Mouse (Mus musculus): ENCODE data around the gene Samd8. TPM values are rescaled to one million over a fixed set of nuclear protein-coding genes. Genes with fewer than 3 reads are reported as not detected.
A peak's percentile ranks its signal among the peaks of the same experiment; 100 is the strongest.

Samd8 gene
- polyA plus RNA-seq, 1 experiment, result not detected

- no peak overlapping the region for H3K4me3 ChIP-seq (ENCODE audit: insufficient read depth, low read depth, low read length)
- WGBS, result 40% methylated on average over 10 of the region's 10 CpGs
- H3K27ac ChIP-seq (ENCODE audit: insufficient read depth, low read depth, low read length), result no peak overlapping the region
- H3K4me1 ChIP-seq (ENCODE audit: control insufficient read depth, insufficient read depth, low read length), result peaks cover 13% of the 10 kb centered on the region; the same call in 1 of the 2 replicates
- TF ChIP-seq POLR2A (IDR thresholded peaks at IDR 0.05; ENCODE audit: insufficient read depth, low read depth, low read length), result no peak
- TF ChIP-seq CTCF (IDR thresholded peaks at IDR 0.05; ENCODE audit: insufficient read depth, low read depth, low read length), result no peak
Measured at GRCm38 (mm10) chr14:21846827-21847380, 96.6 kb downstream of the Samd8 start.

GRCm38 (mm10) chr14:21847381-21848165, 97.2 kb downstream of the Samd8 start:
- no peak for TF ChIP-seq POLR2A (IDR thresholded peaks at IDR 0.05; ENCODE audit: insufficient read depth, low read depth, low read length)
- no peak for TF ChIP-seq CTCF (IDR thresholded peaks at IDR 0.05; ENCODE audit: insufficient read depth, low read depth, low read length)
- Histone ChIP-seq H3K4me3 (ENCODE audit: insufficient read depth, low read depth, low read length) (peak overlapping the region; percentile 93), H3K4me1 (ENCODE audit: control insufficient read depth, insufficient read depth, low read length) (peaks cover 13% of the 10 kb centered on the region; the same call in 1 of the 2 replicates), H3K27ac (ENCODE audit: insufficient read depth, low read depth, low read length) (no peak overlapping the region)
- 1% methylated on average over 50 of the region's 50 CpGs for WGBS

Other genes with a start within 250 kb of the Samd8 start
- not detected in 2 replicates for gene Dupd1, start 36.0 kb upstream of the Samd8 start, polyA plus RNA-seq (2012; ENCODE audit: insufficient read depth, insufficient read length, low replicate concordance, missing spikeins)
- gene Dusp13, start 650 bp downstream of the Samd8 start, polyA plus RNA-seq (2012; ENCODE audit: insufficient read depth, insufficient read length, low replicate concordance, missing spikeins), result not detected in 2 replicates
- gene Vdac2, start 74.7 kb downstream of the Samd8 start, polyA plus RNA-seq (2012; ENCODE audit: insufficient read depth, insufficient read length, low replicate concordance, missing spikeins), result not detected in 2 replicates
- not detected in 2 replicates for gene Comtd1, start 98.4 kb downstream of the Samd8 start, polyA plus RNA-seq (2012; ENCODE audit: insufficient read depth, insufficient read length, low replicate concordance, missing spikeins)
- gene Zfp503, start 239.1 kb downstream of the Samd8 start, polyA plus RNA-seq (2012; ENCODE audit: insufficient read depth, insufficient read length, low replicate concordance, missing spikeins), result not detected in 2 replicates